In genomic region chr8:119424199-119424733, GRCm38 (mm10) we compare ENCODE assay signal across 7 mouse cellular contexts. TPM values are rescaled to one million over a fixed set of nuclear protein-coding genes. Genes with fewer than 3 reads are reported as not detected.
DNase-seq lines count a peak whose midpoint lies in the region; ATAC-seq and TF ChIP-seq lines count a peak whose summit lies in the region.

No protein-coding gene starts in this region.

- no peaks in the 10 kb centered on the region for H3K36me3 ChIP-seq in kidney, adult 2 months (ENCODE audit: control insufficient read depth, insufficient read depth, low read length)
- no peaks in the 10 kb centered on the region for H3K36me3 ChIP-seq in CH12.LX (replicated peaks in 1 of 2; ENCODE audit: control insufficient read depth in 1 of 2, insufficient read depth in 1 of 2, low read length in 1 of 2)
- H3K36me3 ChIP-seq in embryonic facial prominence, embryonic 13.5 days: no peaks in the 10 kb centered on the region
- H3K36me3 ChIP-seq in liver, embryonic 13.5 days: no peaks in the 10 kb centered on the region

- peak; percentile 77 for DNase-seq in kidney, adult 2 months
- no peak for DNase-seq in kidney, adult 18-20 months
- DNase-seq in CH12.LX (ENCODE audit: extremely low read depth): no peak
- DNase-seq in liver, embryonic 13.5 days: no peak
- no peak for DNase-seq in right cerebral cortex, adult 18-20 months

- in situ Hi-C loops in CH12.LX (cut with MboI; ENCODE audit: low pct_ligation_motif_present, low pct_unique_long_range_greater_than_20kb, low sequenced_read_pairs): no loop called here

- H3K4me3 ChIP-seq in kidney, adult 2 months (ENCODE audit: insufficient read depth, low read depth, low read length): no peak overlapping the region
- H3K4me3 ChIP-seq in CH12.LX (replicated peaks in 1 of 3; ENCODE audit: low read depth in 2 of 3, low read length in 2 of 3, poor library complexity in 1 of 3): peak overlapping the region in 1 of 3 experiments; percentile 18
- H3K4me3 ChIP-seq in embryonic facial prominence, embryonic 13.5 days: no peak overlapping the region
- peak overlapping the region; percentile 8; the same call in 1 of the 2 replicates for H3K4me3 ChIP-seq in liver, embryonic 13.5 days (replicated peaks)

- no peak for TF ChIP-seq CTCF in kidney, adult 2 months (conservative IDR thresholded peaks at IDR 0.05; ENCODE audit: insufficient read depth, insufficient read length, low read depth, low read length)
- no peak for TF ChIP-seq CTCF in CH12.LX (conservative IDR thresholded peaks at IDR 0.05 in 1 of 2, IDR thresholded peaks at IDR 0.05 in 1 of 2; ENCODE audit: low read depth in 2 of 2, low read length in 2 of 2)

- no peaks in the 10 kb centered on the region for H3K27me3 ChIP-seq in kidney, adult 2 months (replicated peaks; ENCODE audit: control insufficient read depth, insufficient read depth, low read length)
- no peaks in the 10 kb centered on the region for H3K27me3 ChIP-seq in CH12.LX (replicated peaks)
- no peaks in the 10 kb centered on the region for H3K27me3 ChIP-seq in embryonic facial prominence, embryonic 13.5 days
- no peaks in the 10 kb centered on the region for H3K27me3 ChIP-seq in liver, embryonic 13.5 days

- H3K9ac ChIP-seq in CH12.LX (ENCODE audit: insufficient read depth, low read depth): no peak overlapping the region
- H3K9ac ChIP-seq in embryonic facial prominence, embryonic 13.5 days: no peak overlapping the region
- peak overlapping the region; percentile 9; the same call in 1 of the 2 replicates for H3K9ac ChIP-seq in liver, embryonic 13.5 days

- no peaks in the 10 kb centered on the region for H3K79me2 ChIP-seq in CH12.LX (replicated peaks; ENCODE audit: control insufficient read depth, extremely low read depth, insufficient read depth, poor library complexity, severe bottlenecking)

- TF ChIP-seq POLR2A in kidney, adult 2 months (IDR thresholded peaks at IDR 0.05; ENCODE audit: low read depth, low read length): no peak
- TF ChIP-seq POLR2A in CH12.LX (IDR thresholded peaks at IDR 0.05; ENCODE audit: low read depth, low read length): no peak

- peak overlapping the region; percentile 1; the same call in 1 of the 2 replicates for H3K4me2 ChIP-seq in CH12.LX (ENCODE audit: insufficient read depth, low read depth, poor library complexity, severe bottlenecking)
- no peak overlapping the region for H3K4me2 ChIP-seq in embryonic facial prominence, embryonic 13.5 days
- peak overlapping the region; percentile 32 for H3K4me2 ChIP-seq in liver, embryonic 13.5 days

- peaks cover 38% of the 10 kb centered on the region for H3K4me1 ChIP-seq in kidney, adult 2 months (ENCODE audit: control insufficient read depth, insufficient read depth, low read length)
- H3K4me1 ChIP-seq in CH12.LX (ENCODE audit: control insufficient read depth in 1 of 2, insufficient read depth in 2 of 2): peaks cover 71 to 97% of the 10 kb centered on the region in 2 experiments
- peaks cover 26% of the 10 kb centered on the region for H3K4me1 ChIP-seq in embryonic facial prominence, embryonic 13.5 days
- peaks cover 70% of the 10 kb centered on the region for H3K4me1 ChIP-seq in liver, embryonic 13.5 days (replicated peaks)

- TF ChIP-seq EP300 in CH12.LX (IDR thresholded peaks at IDR 0.05; ENCODE audit: low read length): no peak

- ATAC-seq in embryonic facial prominence, embryonic 13.5 days (ENCODE audit: insufficient number of reproducible peaks, insufficient read depth, low FRiP score, low TSS enrichment, low read depth): no peak
- ATAC-seq in liver, embryonic 13.5 days (ENCODE audit: low read depth): no peak
- no peak for ATAC-seq in granulocyte monocyte progenitor cell, adult 5-6 weeks (replicated peaks; ENCODE audit: poor library complexity, severe bottlenecking)

- H3K27ac ChIP-seq in kidney, adult 2 months (ENCODE audit: insufficient read depth, low read depth, low read length): peak overlapping the region; percentile 41
- H3K27ac ChIP-seq in CH12.LX (ENCODE audit: insufficient read depth, low read depth): peak overlapping the region; percentile 54
- 0 out of 2 replicates have a peak overlapping the region, but pooled peaks have one; percentile 2 for H3K27ac ChIP-seq in embryonic facial prominence, embryonic 13.5 days
- peak overlapping the region; percentile 73 for H3K27ac ChIP-seq in liver, embryonic 13.5 days

- dilution Hi-C loops in CH12.LX (cut with MboI; ENCODE audit: extremely low pct_ligation_motif_present, extremely low pct_unique_long_range_greater_than_20kb, low sequenced_read_pairs): no loop called here

- no peaks in the 10 kb centered on the region for H3K9me3 ChIP-seq in CH12.LX (replicated peaks; ENCODE audit: low read length)
- H3K9me3 ChIP-seq in embryonic facial prominence, embryonic 13.5 days: no peaks in the 10 kb centered on the region
- no peaks in the 10 kb centered on the region for H3K9me3 ChIP-seq in liver, embryonic 13.5 days (replicated peaks)

- 50% methylated on average over 10 of the region's 10 CpGs for WGBS in kidney, adult 2 months
- WGBS in embryonic facial prominence, embryonic 13.5 days: 86% methylated on average over 10 of the region's 10 CpGs
- WGBS in liver, embryonic 13.5 days (ENCODE audit: insufficient replicate concordance): 56% methylated on average over 10 of the region's 10 CpGs

- no peak for TF ChIP-seq RAD21 in CH12.LX (IDR thresholded peaks at IDR 0.05; ENCODE audit: low read depth, low read length)

TF ChIP-seq in CH12.LX, 34 proteins besides CTCF, POLR2A, EP300 and RAD21:
- no peak for TF ChIP-seq USF2 (conservative IDR thresholded peaks at IDR 0.05; ENCODE audit: low read depth, low read length)
- no peak for TF ChIP-seq E2F4 (IDR thresholded peaks at IDR 0.05; ENCODE audit: insufficient replicate concordance, low read depth, low read length)
- TF ChIP-seq CHD1 (IDR thresholded peaks at IDR 0.05; ENCODE audit: low read depth, low read length): no peak
- no peak for TF ChIP-seq HCFC1 (IDR thresholded peaks at IDR 0.05; ENCODE audit: low read depth, low read length)
- no peak for TF ChIP-seq SIN3A (IDR thresholded peaks at IDR 0.05; ENCODE audit: low read length)
- no peak for TF ChIP-seq RCOR1 (conservative IDR thresholded peaks at IDR 0.05; ENCODE audit: low read depth, low read length)
- TF ChIP-seq MAFK (IDR thresholded peaks at IDR 0.05; ENCODE audit: insufficient replicate concordance, low read length): no peak
- TF ChIP-seq NRF1 (IDR thresholded peaks at IDR 0.05; ENCODE audit: low read depth, low read length): no peak
- TF ChIP-seq CHD2 (IDR thresholded peaks at IDR 0.05; ENCODE audit: low read length): no peak
- no peak for TF ChIP-seq PAX5 (IDR thresholded peaks at IDR 0.05; ENCODE audit: low read length)
- no peak for TF ChIP-seq TBP (conservative IDR thresholded peaks at IDR 0.05; ENCODE audit: low read depth, low read length)
- TF ChIP-seq MYC (IDR thresholded peaks at IDR 0.05; ENCODE audit: low read depth, low read length): no peak
- TF ChIP-seq ZMIZ1 (IDR thresholded peaks at IDR 0.05; ENCODE audit: low read depth, low read length): no peak
- no peak for TF ChIP-seq MEF2A (IDR thresholded peaks at IDR 0.05; ENCODE audit: borderline replicate concordance, low read depth, low read length)
- no peak for TF ChIP-seq UBTF (IDR thresholded peaks at IDR 0.05; ENCODE audit: low read depth, low read length)

RNA-seq across cellular contexts. Expression of gene Osgin1, which starts 9.7 kb away (rescaled TPM):
- polyA plus RNA-seq in kidney, adult 2 months (2012; rRNA removed): 115 and 194 TPM in 2 replicates
- 0.46 and 0.47 TPM in 2 replicates for total RNA-seq in CH12.LX (2012; rRNA removed)
- total RNA-seq in CH12.LX (2014; rRNA removed): 0.12 and 0.15 TPM in 2 replicates
- 2.9 and 3.0 TPM in 2 replicates for polyA plus RNA-seq in CH12.LX (2012; ENCODE audit: insufficient read length, low read depth)
- polyA plus RNA-seq in embryonic facial prominence, embryonic 13.5 days (2015; fragmentation: Nextera tagmentation; extraction: Ambion mirVana): 0.60 and 1.6 TPM in 2 replicates
- polyA plus RNA-seq in liver, embryonic 13.5 days (2015; fragmentation: Nextera tagmentation; extraction: Ambion mirVana): 13.0 and 14.8 TPM in 2 replicates
- 1.0 and 4.3 TPM in 2 replicates for total RNA-seq in granulocyte monocyte progenitor cell, adult 5-6 weeks (2014; fragmentation: Nextera tagmentation)
- total RNA-seq in granulocyte monocyte progenitor cell, adult 5-6 weeks (2017): 0.93 and 1.8 TPM in 2 replicates

RNA-seq across cellular contexts. Expression of gene Necab2, which starts 22.3 kb away (rescaled TPM):
- polyA plus RNA-seq in kidney, adult 2 months (2012; rRNA removed): 0.07 and 0.11 TPM in 2 replicates
- not detected in 2 replicates for total RNA-seq in CH12.LX (2012; rRNA removed)
- not detected in 2 replicates for total RNA-seq in CH12.LX (2014; rRNA removed)
- not detected in 2 replicates for polyA plus RNA-seq in CH12.LX (2012; ENCODE audit: insufficient read length, low read depth)
- 3.8 and 4.2 TPM in 2 replicates for polyA plus RNA-seq in embryonic facial prominence, embryonic 13.5 days (2015; fragmentation: Nextera tagmentation; extraction: Ambion mirVana)
- polyA plus RNA-seq in liver, embryonic 13.5 days (2015; fragmentation: Nextera tagmentation; extraction: Ambion mirVana): 0.05 TPM in 1 of 2 replicates, not detected in the other
- total RNA-seq in granulocyte monocyte progenitor cell, adult 5-6 weeks (2014; fragmentation: Nextera tagmentation): not detected in 2 replicates
- not detected in 2 replicates for total RNA-seq in granulocyte monocyte progenitor cell, adult 5-6 weeks (2017)

RNA-seq across cellular contexts. Expression of gene Mlycd, which starts 29.6 kb away (rescaled TPM):
- polyA plus RNA-seq in kidney, adult 2 months (2012; rRNA removed): 48.2 and 55.6 TPM in 2 replicates
- total RNA-seq in CH12.LX (2012; rRNA removed): 8.7 and 12.3 TPM in 2 replicates
- total RNA-seq in CH12.LX (2014; rRNA removed): 4.5 and 5.1 TPM in 2 replicates
- 4.2 and 4.4 TPM in 2 replicates for polyA plus RNA-seq in CH12.LX (2012; ENCODE audit: insufficient read length, low read depth)
- 11.0 and 12.7 TPM in 2 replicates for polyA plus RNA-seq in embryonic facial prominence, embryonic 13.5 days (2015; fragmentation: Nextera tagmentation; extraction: Ambion mirVana)
- polyA plus RNA-seq in liver, embryonic 13.5 days (2015; fragmentation: Nextera tagmentation; extraction: Ambion mirVana): 7.3 and 7.7 TPM in 2 replicates
- total RNA-seq in granulocyte monocyte progenitor cell, adult 5-6 weeks (2014; fragmentation: Nextera tagmentation): 15.5 and 17.4 TPM in 2 replicates
- 10.4 and 11.1 TPM in 2 replicates for total RNA-seq in granulocyte monocyte progenitor cell, adult 5-6 weeks (2017)

Comparison
In these comparisons a context has a peak if more than half of its experiments do, and no peak if none do; other contexts are left out.
1. H3K27ac ChIP-seq: peak in every context shown above with its lines; median percentile 73 in liver, embryonic 13.5 days; 54 in CH12.LX; 41 in kidney, adult 2 months; 2 in embryonic facial prominence, embryonic 13.5 days.